Mouse (Mus musculus): Measurements from ENCODE around the gene Fam172a.

The Fam172a gene

GRCm38 (mm10) chr13:78010176-78010575, 308.3 kb downstream of the Fam172a start:
- H3K36me3 ChIP-seq (ENCODE audit: control insufficient read depth, insufficient read depth, low read length, poor library complexity, severe bottlenecking), result no peaks in the 10 kb centered on the region
- H3K27me3 ChIP-seq (ENCODE audit: control insufficient read depth, insufficient read depth, low read length, poor library complexity, severe bottlenecking), result no peaks in the 10 kb centered on the region
- no peak for DNase-seq (ENCODE audit: low read depth, low spot score)

- Histone ChIP-seq H3K36me3 (ENCODE audit: control insufficient read depth, insufficient read depth, low read length, poor library complexity, severe bottlenecking) (no peaks in the 10 kb centered on the region), H3K27me3 (ENCODE audit: control insufficient read depth, insufficient read depth, low read length, poor library complexity, severe bottlenecking) (no peaks in the 10 kb centered on the region)
- peak; percentile 20 for DNase-seq (ENCODE audit: low read depth, low spot score)
Measured at GRCm38 (mm10) chr13:78024683-78025294, 323.0 kb downstream of the Fam172a start, which contains the start of gene Pou5f2. Gene Pou5f2, plus strand, starts transcription at chr13:78024902.

- Histone ChIP-seq H3K36me3 (ENCODE audit: control insufficient read depth, insufficient read depth, low read length, poor library complexity, severe bottlenecking) (no peaks in the 10 kb centered on the region), H3K27me3 (ENCODE audit: control insufficient read depth, insufficient read depth, low read length, poor library complexity, severe bottlenecking) (no peaks in the 10 kb centered on the region)
- no peak for DNase-seq (ENCODE audit: low read depth, low spot score)
Measured at GRCm38 (mm10) chr13:78032821-78033220, 331.0 kb downstream of the Fam172a start.

- DNase-seq (ENCODE audit: low read depth, low spot score), result no peak
- Histone ChIP-seq H3K27me3 (ENCODE audit: control insufficient read depth, insufficient read depth, low read length, poor library complexity, severe bottlenecking) (no peaks in the 10 kb centered on the region), H3K36me3 (ENCODE audit: control insufficient read depth, insufficient read depth, low read length, poor library complexity, severe bottlenecking) (no peaks in the 10 kb centered on the region)
Measured at GRCm38 (mm10) chr13:78037203-78037602, 335.4 kb downstream of the Fam172a start.

GRCm38 (mm10) chr13:78043203-78043602, 341.4 kb downstream of the Fam172a start:
- Histone ChIP-seq H3K36me3 (ENCODE audit: control insufficient read depth, insufficient read depth, low read length, poor library complexity, severe bottlenecking) (no peaks in the 10 kb centered on the region), H3K27me3 (ENCODE audit: control insufficient read depth, insufficient read depth, low read length, poor library complexity, severe bottlenecking) (no peaks in the 10 kb centered on the region)
- peak; percentile 66 for DNase-seq (ENCODE audit: low read depth, low spot score)

GRCm38 (mm10) chr13:78045116-78045515, 343.3 kb downstream of the Fam172a start:
- DNase-seq (ENCODE audit: low read depth, low spot score), result no peak
- Histone ChIP-seq H3K36me3 (ENCODE audit: control insufficient read depth, insufficient read depth, low read length, poor library complexity, severe bottlenecking) (no peaks in the 10 kb centered on the region), H3K27me3 (ENCODE audit: control insufficient read depth, insufficient read depth, low read length, poor library complexity, severe bottlenecking) (no peaks in the 10 kb centered on the region)

- no peaks in the 10 kb centered on the region for H3K36me3 ChIP-seq (ENCODE audit: control insufficient read depth, insufficient read depth, low read length, poor library complexity, severe bottlenecking)
- no peak for DNase-seq (ENCODE audit: low read depth, low spot score)
- no peaks in the 10 kb centered on the region for H3K27me3 ChIP-seq (ENCODE audit: control insufficient read depth, insufficient read depth, low read length, poor library complexity, severe bottlenecking)
Measured at GRCm38 (mm10) chr13:78087751-78088150, 385.9 kb downstream of the Fam172a start.

GRCm38 (mm10) chr13:78090701-78091100, 388.9 kb downstream of the Fam172a start:
- Histone ChIP-seq H3K36me3 (ENCODE audit: control insufficient read depth, insufficient read depth, low read length, poor library complexity, severe bottlenecking) (0 out of 2 replicates have a peak, but pooled peaks cover 2% of the 10 kb centered on the region), H3K27me3 (ENCODE audit: control insufficient read depth, insufficient read depth, low read length, poor library complexity, severe bottlenecking) (no peaks in the 10 kb centered on the region; the same call in 1 of the 2 replicates)
- no peak for DNase-seq (ENCODE audit: low read depth, low spot score)

- no peak for DNase-seq (ENCODE audit: low read depth, low spot score)
- Histone ChIP-seq H3K27me3 (ENCODE audit: control insufficient read depth, insufficient read depth, low read length, poor library complexity, severe bottlenecking) (no peaks in the 10 kb centered on the region; the same call in 1 of the 2 replicates), H3K36me3 (ENCODE audit: control insufficient read depth, insufficient read depth, low read length, poor library complexity, severe bottlenecking) (0 out of 2 replicates have a peak, but pooled peaks cover 2% of the 10 kb centered on the region)
Measured at GRCm38 (mm10) chr13:78091949-78092348, 390.1 kb downstream of the Fam172a start.

- Histone ChIP-seq H3K27me3 (ENCODE audit: control insufficient read depth, insufficient read depth, low read length, poor library complexity, severe bottlenecking) (no peaks in the 10 kb centered on the region; the same call in 1 of the 2 replicates), H3K36me3 (ENCODE audit: control insufficient read depth, insufficient read depth, low read length, poor library complexity, severe bottlenecking) (0 out of 2 replicates have a peak, but pooled peaks cover 2% of the 10 kb centered on the region)
- peak; percentile 2 for DNase-seq (ENCODE audit: low read depth, low spot score)
Measured at GRCm38 (mm10) chr13:78094352-78094751, 392.5 kb downstream of the Fam172a start.

- no peak for DNase-seq (ENCODE audit: low read depth, low spot score)
- H3K27me3 ChIP-seq (ENCODE audit: control insufficient read depth, insufficient read depth, low read length, poor library complexity, severe bottlenecking), result no peaks in the 10 kb centered on the region; the same call in 1 of the 2 replicates
- H3K36me3 ChIP-seq (ENCODE audit: control insufficient read depth, insufficient read depth, low read length, poor library complexity, severe bottlenecking), result 0 out of 2 replicates have a peak, but pooled peaks cover 2% of the 10 kb centered on the region
Measured at GRCm38 (mm10) chr13:78095071-78095973, 393.5 kb downstream of the Fam172a start.

GRCm38 (mm10) chr13:78098858-78099445, 397.1 kb downstream of the Fam172a start:
- H3K27me3 ChIP-seq (ENCODE audit: control insufficient read depth, insufficient read depth, low read length, poor library complexity, severe bottlenecking), result no peaks in the 10 kb centered on the region
- DNase-seq (ENCODE audit: low read depth, low spot score), result no peak

GRCm38 (mm10) chr13:78099746-78100530, 398.1 kb downstream of the Fam172a start:
- no peak for DNase-seq (ENCODE audit: low read depth, low spot score)
- Histone ChIP-seq H3K27me3 (ENCODE audit: control insufficient read depth, insufficient read depth, low read length, poor library complexity, severe bottlenecking) (no peaks in the 10 kb centered on the region), H3K36me3 (ENCODE audit: control insufficient read depth, insufficient read depth, low read length, poor library complexity, severe bottlenecking) (no peaks in the 10 kb centered on the region)

More at GRCm38 (mm10) chr13:78098858-78099445, 397.1 kb downstream of the Fam172a start:
- no peaks in the 10 kb centered on the region for H3K36me3 ChIP-seq (ENCODE audit: control insufficient read depth, insufficient read depth, low read length, poor library complexity, severe bottlenecking)

- no peak for DNase-seq (ENCODE audit: low read depth, low spot score)
- H3K27me3 ChIP-seq (ENCODE audit: control insufficient read depth, insufficient read depth, low read length, poor library complexity, severe bottlenecking), result no peaks in the 10 kb centered on the region
- H3K36me3 ChIP-seq (ENCODE audit: control insufficient read depth, insufficient read depth, low read length, poor library complexity, severe bottlenecking), result no peaks in the 10 kb centered on the region
Measured at GRCm38 (mm10) chr13:78100664-78101063, 398.8 kb downstream of the Fam172a start.

All from splenic B cell, adult 2 months (primary cell).